Mouse (Mus musculus) ovary, postnatal 14 days (tissue): Measurements from ENCODE around the gene Gm21994.
"Not testable (repeated sequence)": the region's sequence is repeated elsewhere in the genome, so short reads cannot be mapped to it uniquely, and the experiment has no call there.

ENCODE experiments used
- DNase-seq: peaks from one replicate; pipeline ENCODE4 v3.0.0; 2022; ENCODE audit warnings: low spot score

Gm21994 gene

GRCm38 (mm10) chr2:150255491-150255890 lies at the start of gene Gm21994:
Gm21994 (minus strand) TSS chr2:150255591.
- not testable (repeated sequence) for DNase-seq

GRCm38 (mm10) chr2:150299096-150299495 lies 43.7 kb upstream of the Gm21994 start:
- DNase-seq = no peak

- no peak for DNase-seq
These were observed 38.3 kb upstream of the Gm21994 start for GRCm38 (mm10) chr2:150293669-150294068.

DNA sequence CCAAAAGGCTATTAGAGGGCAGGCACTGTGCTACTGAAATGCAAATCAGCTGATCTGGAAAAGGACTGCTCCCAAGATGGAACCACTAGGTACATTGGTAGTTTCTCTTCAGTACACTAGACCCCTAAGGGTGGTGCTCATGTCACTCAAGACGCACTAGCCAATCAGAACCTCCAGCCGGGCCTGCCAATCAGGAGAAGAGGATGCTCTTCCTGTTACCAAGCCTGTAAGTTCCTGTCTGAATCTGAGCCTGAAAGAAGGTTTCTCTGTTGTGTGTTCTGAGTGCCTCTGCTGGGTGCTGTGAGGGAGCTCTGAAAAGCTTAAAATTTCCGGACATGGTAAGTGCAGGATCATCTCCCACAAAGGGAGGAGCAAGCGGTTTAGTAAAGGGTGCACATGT lies 1.9 kb upstream of the Gm21994 start, which contains the start of gene Gm14124:
Gene Gm14124 (plus strand): TSS at position 227 of the 400 bp plus-strand sequence.
- not testable (repeated sequence) for DNase-seq

DNA sequence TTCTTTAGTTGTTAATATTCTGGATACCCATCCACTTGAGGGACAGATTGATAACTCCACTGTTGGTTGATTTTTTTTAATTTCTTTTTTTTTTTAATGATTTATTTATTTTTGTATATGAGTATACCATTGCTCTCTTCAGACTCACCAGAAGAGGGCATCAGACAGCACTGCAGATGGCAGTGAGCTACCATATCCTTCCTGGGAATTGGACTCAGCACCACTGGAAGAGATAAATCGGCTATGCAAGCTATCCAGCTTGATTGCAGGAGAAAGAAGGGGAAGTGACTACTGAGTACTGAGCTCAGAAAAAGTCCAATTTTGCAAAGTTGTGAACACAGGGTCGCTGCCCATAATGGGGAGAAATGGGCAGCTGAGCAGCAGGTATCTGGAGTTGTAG lies 1.5 kb upstream of the Gm21994 start:
- not testable (repeated sequence) for DNase-seq

- no peak for DNase-seq
These were observed 12.2 kb downstream of the Gm21994 start for GRCm38 (mm10) chr2:150243211-150243610.

GRCm38 (mm10) chr2:150223263-150223662 lies 32.1 kb downstream of the Gm21994 start:
- not testable (repeated sequence) for DNase-seq

DNA sequence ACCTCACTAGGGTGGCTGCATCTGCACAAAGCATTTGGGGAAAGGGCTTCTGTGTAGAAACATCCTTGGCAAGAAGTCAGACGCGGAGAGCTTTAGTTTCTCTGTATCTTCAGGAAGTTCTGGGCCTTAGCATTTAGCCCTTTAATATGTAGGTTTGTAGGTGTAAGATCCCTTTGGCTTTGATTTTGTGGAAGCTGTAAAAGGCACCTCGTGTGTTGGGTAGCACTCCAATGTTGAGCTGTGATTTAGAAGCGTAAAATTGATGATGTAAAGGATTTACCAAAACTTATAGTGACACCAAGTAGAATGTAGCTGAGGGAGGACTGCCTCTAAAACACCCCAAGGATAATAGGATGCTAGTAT lies 37.0 kb downstream of the Gm21994 start:
- not testable (repeated sequence) for DNase-seq

DNA sequence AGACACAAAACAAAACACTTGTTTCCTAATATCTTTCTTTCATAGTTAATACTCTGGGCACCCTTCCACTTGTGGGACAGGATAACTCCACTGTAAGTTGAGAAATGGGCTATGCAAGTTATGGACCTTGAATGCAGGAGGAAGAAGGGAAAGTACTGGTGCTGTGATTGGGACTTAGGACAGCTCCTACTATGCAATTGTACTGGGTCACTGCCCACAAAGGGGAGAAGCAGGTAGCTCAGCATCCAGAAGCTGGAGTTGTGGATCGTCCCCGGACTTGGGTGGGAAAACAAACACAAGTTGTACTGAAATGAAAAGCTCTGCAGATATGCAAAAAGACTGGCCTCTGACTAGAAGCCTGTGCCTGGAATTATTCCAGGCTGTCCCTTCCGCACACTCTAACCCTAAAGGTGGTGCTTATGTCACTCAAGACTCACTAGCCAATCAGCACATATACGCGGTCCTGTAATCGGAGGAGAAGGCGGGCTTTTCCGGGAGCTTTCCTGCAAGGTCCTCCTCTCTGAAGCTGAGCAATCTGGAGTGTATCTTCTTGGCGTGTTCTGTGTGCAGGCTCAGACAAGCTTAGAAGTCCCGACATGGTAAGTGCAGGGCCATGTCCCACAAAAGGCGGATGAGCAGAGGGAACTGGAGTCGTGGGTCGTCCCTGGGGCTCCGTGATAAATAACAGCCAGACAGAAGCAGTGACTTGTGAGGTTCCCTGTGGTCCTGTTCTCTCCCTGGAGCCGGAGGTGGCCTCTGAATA lies 37.6 kb downstream of the Gm21994 start, which contains the start of gene Zfp937:
Gene Zfp937 (plus strand): TSS at position 474 of the 763 bp plus-strand sequence.
- DNase-seq = peak; percentile 44
